Mouse (Mus musculus): ENCODE measurements around the gene Eddm3b. TPM values are rescaled to one million over a fixed set of nuclear protein-coding genes. Genes with fewer than 3 reads are reported as not detected.

Eddm3b gene
- total and polyA plus RNA-seq, 3 experiments = not detected

GRCm38 (mm10) chr14:51150206-51150831 lies 36.1 kb downstream of the Eddm3b start:
- TF ChIP-seq KAT2A (IDR thresholded peaks at IDR 0.05; ENCODE audit: insufficient replicate concordance, low read length) (no peak), JUN (IDR thresholded peaks at IDR 0.05; ENCODE audit: insufficient read depth, low read depth, low read length) (no peak), ZKSCAN1 (IDR thresholded peaks at IDR 0.05; ENCODE audit: borderline replicate concordance, low read depth, low read length) (no peak), TBP (conservative IDR thresholded peaks at IDR 0.05; ENCODE audit: low read depth, low read length) (no peak), USF1 (IDR thresholded peaks at IDR 0.05; ENCODE audit: low read depth, low read length) (no peak), ZNF384 (IDR thresholded peaks at IDR 0.05; ENCODE audit: low read depth, low read length) (no peak), UBTF (IDR thresholded peaks at IDR 0.05; ENCODE audit: low read depth, low read length) (no peak), SMC3 (IDR thresholded peaks at IDR 0.05; ENCODE audit: low read depth, low read length) (no peak), POLR2AphosphoS2 (IDR thresholded peaks at IDR 0.05; ENCODE audit: low read depth, low read length) (no peak)
- H3K9me3 ChIP-seq (replicated peaks; ENCODE audit: low read length) = no peaks in the 10 kb centered on the region
- no peak overlapping the region for H3K9ac ChIP-seq (ENCODE audit: insufficient read depth, low read depth)
- H3K27ac ChIP-seq (ENCODE audit: insufficient read depth, low read depth) = no peak overlapping the region
- H3K4me2 ChIP-seq (ENCODE audit: insufficient read depth, low read depth, poor library complexity, severe bottlenecking) = no peak overlapping the region
- in situ Hi-C loops (cut with MboI; ENCODE audit: low pct_ligation_motif_present, low pct_unique_long_range_greater_than_20kb, low sequenced_read_pairs) (no loop called here), dilution Hi-C loops (cut with MboI; ENCODE audit: extremely low pct_ligation_motif_present, extremely low pct_unique_long_range_greater_than_20kb, low sequenced_read_pairs) (no loop called here)
- DNase-seq (ENCODE audit: extremely low read depth) = no peak
- peaks cover 3 to 14% of the 10 kb centered on the region in 2 experiments; a peak in 3 of 4 replicates for H3K4me1 ChIP-seq (ENCODE audit: control insufficient read depth in 1 of 2, insufficient read depth in 2 of 2)
- H3K36me3 ChIP-seq (replicated peaks in 1 of 2; ENCODE audit: control insufficient read depth in 1 of 2, insufficient read depth in 1 of 2, low read length in 1 of 2) = no peaks in the 10 kb centered on the region
- H3K27me3 ChIP-seq (replicated peaks) = no peaks in the 10 kb centered on the region
- no peaks in the 10 kb centered on the region for H3K79me2 ChIP-seq (replicated peaks; ENCODE audit: control insufficient read depth, extremely low read depth, insufficient read depth, poor library complexity, severe bottlenecking)
- no peak overlapping the region for H3K4me3 ChIP-seq (replicated peaks in 1 of 3; ENCODE audit: low read depth in 2 of 3, low read length in 2 of 3, poor library complexity in 1 of 3)

- H3K4me1 ChIP-seq (ENCODE audit: control insufficient read depth in 1 of 2, insufficient read depth in 2 of 2) = peaks cover 8 to 19% of the 10 kb centered on the region in 2 experiments; a peak in 3 of 4 replicates
- no peak overlapping the region for H3K4me3 ChIP-seq (replicated peaks in 1 of 3; ENCODE audit: low read depth in 2 of 3, low read length in 2 of 3, poor library complexity in 1 of 3)
- H3K9ac ChIP-seq (ENCODE audit: insufficient read depth, low read depth) = no peak overlapping the region
- dilution Hi-C loops (cut with MboI; ENCODE audit: extremely low pct_ligation_motif_present, extremely low pct_unique_long_range_greater_than_20kb, low sequenced_read_pairs) = no loop called here
- in situ Hi-C loops (cut with MboI; ENCODE audit: low pct_ligation_motif_present, low pct_unique_long_range_greater_than_20kb, low sequenced_read_pairs) = no loop called here
- no peaks in the 10 kb centered on the region for H3K79me2 ChIP-seq (replicated peaks; ENCODE audit: control insufficient read depth, extremely low read depth, insufficient read depth, poor library complexity, severe bottlenecking)
- H3K9me3 ChIP-seq (replicated peaks; ENCODE audit: low read length) = no peaks in the 10 kb centered on the region
- no peak for DNase-seq (ENCODE audit: extremely low read depth)
- H3K27me3 ChIP-seq (replicated peaks) = no peaks in the 10 kb centered on the region
- TF ChIP-seq ZMIZ1 (IDR thresholded peaks at IDR 0.05; ENCODE audit: low read depth, low read length) = no peak
- no peak for TF ChIP-seq MAX (IDR thresholded peaks at IDR 0.05; ENCODE audit: low read length)
- no peak for TF ChIP-seq TBP (conservative IDR thresholded peaks at IDR 0.05; ENCODE audit: low read depth, low read length)
- TF ChIP-seq JUND (conservative IDR thresholded peaks at IDR 0.05; ENCODE audit: low read depth, low read length) = no peak
- no peak for TF ChIP-seq POLR2AphosphoS2 (IDR thresholded peaks at IDR 0.05; ENCODE audit: low read depth, low read length)
- no peak for TF ChIP-seq KAT2A (IDR thresholded peaks at IDR 0.05; ENCODE audit: insufficient replicate concordance, low read length)
- no peak for TF ChIP-seq BHLHE40 (IDR thresholded peaks at IDR 0.05; ENCODE audit: low read depth, low read length)
- TF ChIP-seq MYC (IDR thresholded peaks at IDR 0.05; ENCODE audit: low read depth, low read length) = no peak
- no peak for TF ChIP-seq RAD21 (IDR thresholded peaks at IDR 0.05; ENCODE audit: low read depth, low read length)
- TF ChIP-seq USF1 (IDR thresholded peaks at IDR 0.05; ENCODE audit: low read depth, low read length) = no peak
- TF ChIP-seq MEF2A (IDR thresholded peaks at IDR 0.05; ENCODE audit: borderline replicate concordance, low read depth, low read length) = no peak
- no peak for TF ChIP-seq SIN3A (IDR thresholded peaks at IDR 0.05; ENCODE audit: low read length)
- no peak for TF ChIP-seq POLR2A (IDR thresholded peaks at IDR 0.05; ENCODE audit: low read depth, low read length)
- TF ChIP-seq MAFK (IDR thresholded peaks at IDR 0.05; ENCODE audit: insufficient replicate concordance, low read length) = no peak
- H3K4me2 ChIP-seq (ENCODE audit: insufficient read depth, low read depth, poor library complexity, severe bottlenecking) = no peak overlapping the region
- no peaks in the 10 kb centered on the region for H3K36me3 ChIP-seq (replicated peaks in 1 of 2; ENCODE audit: control insufficient read depth in 1 of 2, insufficient read depth in 1 of 2, low read length in 1 of 2)
- no peak overlapping the region for H3K27ac ChIP-seq (ENCODE audit: insufficient read depth, low read depth)
These were observed 38.1 kb downstream of the Eddm3b start for GRCm38 (mm10) chr14:51152249-51152870.
